Mouse (Mus musculus) kidney, adult 2 months (tissue): Measurements from ENCODE around the gene E2f2. TPM values are rescaled to one million over a fixed set of nuclear protein-coding genes. Genes with fewer than 3 reads are reported as not detected.

ENCODE experiments used
- DNase-seq: peaks from one replicate; pipeline ENCODE4 v3.0.0; 2021
- H3K27ac ChIP-seq: fragments of 200-500 bp; 2 replicates; pipeline ENCODE4 v1.5.1; 2012; ENCODE audit warnings: low read depth, low read length, control low read depth, inconsistent platforms; ENCODE audit not compliant: insufficient read depth
- H3K27me3 ChIP-seq: fragments of 200-500 bp; replicated peaks from 2 replicates; pipeline ENCODE4 v1.6.1; 2012; ENCODE audit warnings: mild to moderate bottlenecking, moderate library complexity, low read length, inconsistent platforms; ENCODE audit not compliant: control insufficient read depth, insufficient read depth
- H3K36me3 ChIP-seq: fragments of 200-500 bp; 2 replicates; pipeline ENCODE4 v1.6.1; 2012; ENCODE audit warnings: mild to moderate bottlenecking, moderate library complexity, low read length, inconsistent platforms; ENCODE audit not compliant: control insufficient read depth, insufficient read depth
- H3K4me1 ChIP-seq: fragments of 200-500 bp; 2 replicates; pipeline ENCODE4 v1.6.1; 2011; ENCODE audit warnings: low read length; ENCODE audit not compliant: control insufficient read depth, insufficient read depth
- H3K4me3 ChIP-seq: fragments of 200-500 bp; 2 replicates; pipeline ENCODE4 v1.5.1; 2011; ENCODE audit warnings: mild to moderate bottlenecking, low read depth, low read length, control low read depth; ENCODE audit not compliant: insufficient read depth
- CTCF ChIP-seq: fragments of 200-500 bp; conservative IDR thresholded peaks from 2 replicates; pipeline ENCODE4 v1.5.1; 2011; ENCODE audit warnings: low read depth, mild to moderate bottlenecking, control low read depth, low read length, moderate library complexity, mixed read lengths; ENCODE audit not compliant: insufficient read depth, insufficient read length
- POLR2A ChIP-seq: fragments of 200-500 bp; IDR thresholded peaks from one replicate; pipeline ENCODE4 v1.6.1; 2011; ENCODE audit warnings: low read depth, low read length, control low read depth
- WGBS: fragments of 180-500 bp; shearing (Covaris S2); methylation state at CpG from one replicate; pipeline ENCODE4 v1.1.7; 2018; 5-methylcytosine and 5-hydroxymethylcytosine counted together
- polyA plus RNA-seq: library from polyadenylated mRNA; depleted of rRNA; stranded (reverse); fragments of >200 nt; gene quantifications from 2 replicates; pipeline ENCODE4 v1.2.3, GENCODE M21; 2012

Gene E2f2
- polyA plus RNA-seq, 1 experiment = 2.2 TPM

GRCm38 (mm10) chr4:136140327-136141250 is 31.6 kb upstream of the E2f2 start:
- peak; percentile 98 for DNase-seq
- no peaks in the 10 kb centered on the region; the same call in 1 of the 2 replicates for H3K36me3 ChIP-seq
- no peaks in the 10 kb centered on the region for H3K27me3 ChIP-seq
- no peak for TF ChIP-seq CTCF
- no peak for TF ChIP-seq POLR2A
- H3K27ac ChIP-seq = peak overlapping the region; percentile 95
- H3K4me3 ChIP-seq = no peak overlapping the region
- 12% methylated on average over 31 of the region's 31 CpGs for WGBS
- H3K4me1 ChIP-seq = peaks cover 35% of the 10 kb centered on the region

- Histone ChIP-seq H3K27ac (peak overlapping the region; percentile 84), H3K27me3 (no peaks in the 10 kb centered on the region), H3K4me1 (peaks cover 36% of the 10 kb centered on the region), H3K36me3 (no peaks in the 10 kb centered on the region; the same call in 1 of the 2 replicates), H3K4me3 (peak overlapping the region; percentile 26)
- 31% methylated on average over 17 of the region's 17 CpGs for WGBS
- TF ChIP-seq CTCF (no peak), POLR2A (no peak)
- peak; percentile 62 for DNase-seq
These were observed 29.7 kb upstream of the E2f2 start for GRCm38 (mm10) chr4:136142267-136143192.

GRCm38 (mm10) chr4:136143193-136143976 is 28.8 kb upstream of the E2f2 start, which contains the start of gene Id3:
TSS of gene Id3 (plus strand) at chr4:136143497.
- TF ChIP-seq POLR2A = peak; percentile 100
- no peak for TF ChIP-seq CTCF
- Histone ChIP-seq H3K36me3 (no peaks in the 10 kb centered on the region; the same call in 1 of the 2 replicates), H3K27me3 (no peaks in the 10 kb centered on the region), H3K4me1 (peaks cover 36% of the 10 kb centered on the region), H3K4me3 (peak within 1 kb of the TSS; percentile 71), H3K27ac (peak within 1 kb of the TSS; percentile 99)
- WGBS = 1% methylated on average over 39 of the region's 39 CpGs
- DNase-seq = peak; percentile 98

- peaks cover 33% of the 10 kb centered on the region for H3K4me1 ChIP-seq
- DNase-seq = peak; percentile 91
These were observed 27.9 kb upstream of the E2f2 start for GRCm38 (mm10) chr4:136144126-136144926.

GRCm38 (mm10) chr4:136144927-136145292 is 27.3 kb upstream of the E2f2 start:
- no peaks in the 10 kb centered on the region for H3K27me3 ChIP-seq
- H3K4me3 ChIP-seq = peak overlapping the region; percentile 71
- WGBS = 3% methylated on average over 11 of the region's 11 CpGs
- peak overlapping the region; percentile 99 for H3K27ac ChIP-seq
- no peaks in the 10 kb centered on the region; the same call in 1 of the 2 replicates for H3K36me3 ChIP-seq
- DNase-seq = no peak
- H3K4me1 ChIP-seq = peaks cover 29% of the 10 kb centered on the region
- TF ChIP-seq POLR2A (no peak), CTCF (no peak)

More at GRCm38 (mm10) chr4:136144126-136144926, 27.9 kb upstream of the E2f2 start:
- TF ChIP-seq CTCF = no peak
- peak; percentile 59 for TF ChIP-seq POLR2A
- no peaks in the 10 kb centered on the region; the same call in 1 of the 2 replicates for H3K36me3 ChIP-seq
- H3K4me3 ChIP-seq = peak overlapping the region; percentile 71
- H3K27me3 ChIP-seq = no peaks in the 10 kb centered on the region
- under 1% methylated on average over 50 of the region's 50 CpGs for WGBS
- H3K27ac ChIP-seq = peak overlapping the region; percentile 99
